Mouse (Mus musculus) MEL (cell line): ENCODE results near the gene Nat8f5.
"Not testable (repeated sequence)": the region's sequence is repeated elsewhere in the genome, so short reads cannot be mapped to it uniquely, and the experiment has no call there.

ENCODE experiments used
- CHD2 ChIP-seq: IDR thresholded peaks from 2 replicates; pipeline ENCODE4 v1.6.1; 2011; ENCODE audit warnings: low read length, improper control_type of control experiment
- CTCF ChIP-seq, 3 experiments: IDR thresholded peaks in 2 of 3; conservative IDR thresholded peaks in 1 of 3; 2 replicates each; pipeline ENCODE4 v1.5.1; 2011 to 2012; ENCODE audit warnings: low read length in 3 of 3, low read depth in 2 of 3, mild to moderate bottlenecking in 2 of 3, improper control_type of control experiment in 1 of 3, inconsistent platforms in 1 of 3, mixed read lengths in 1 of 3, moderate library complexity in 1 of 3; ENCODE audit not compliant: control insufficient read depth in 1 of 3, insufficient read depth in 1 of 3, poor library complexity in 1 of 3, severe bottlenecking in 1 of 3
- E2F4 ChIP-seq: IDR thresholded peaks from 2 replicates; pipeline ENCODE4 v1.6.1; 2011; ENCODE audit warnings: low read depth, low read length, improper control_type of control experiment, borderline replicate concordance
- GATA1 ChIP-seq: IDR thresholded peaks from 2 replicates; pipeline ENCODE4 v1.6.1; 2011; ENCODE audit warnings: low read depth, low read length, improper control_type of control experiment
- MXI1 ChIP-seq: IDR thresholded peaks from 2 replicates; pipeline ENCODE4 v1.6.1; 2011; ENCODE audit warnings: mild to moderate bottlenecking, low read depth, low read length, improper control_type of control experiment
- ZC3H11A ChIP-seq: IDR thresholded peaks from 2 replicates; pipeline ENCODE4 v1.6.1; 2012; ENCODE audit warnings: low read depth, mild to moderate bottlenecking, inconsistent platforms, low read length, improper control_type of control experiment

GRCm38 (mm10) chr6:85869006-85869405, 48.2 kb upstream of the Nat8f5 start, which contains the start of gene Nat8f2:
- not testable (repeated sequence) for TF ChIP-seq MXI1; CTCF (IDR thresholded peaks at IDR 0.05 in 2 of 3, conservative IDR thresholded peaks at IDR 0.05 in 1 of 3; ENCODE audit: control insufficient read depth in 1 of 3, insufficient read depth in 1 of 3, low read depth in 2 of 3, low read length in 3 of 3, poor library complexity in 1 of 3, severe bottlenecking in 1 of 3); E2F4; CHD2; GATA1; ZC3H11A
